Mouse (Mus musculus): ENCODE results near the gene Mapk1ip1. TPM values are rescaled to one million over a fixed set of nuclear protein-coding genes. Genes with fewer than 3 reads are reported as not detected.

Gene Mapk1ip1
- total and polyA plus RNA-seq, 3 experiments = 6.3 to 28.1 (median 6.5) TPM

GRCm38 (mm10) chr7:138824423-138824822, 21.6 kb downstream of the Mapk1ip1 start:
- TF ChIP-seq GATA1 (IDR thresholded peaks at IDR 0.05; ENCODE audit: borderline replicate concordance, low read length) (no peak), CTCF (IDR thresholded peaks at IDR 0.05; ENCODE audit: low read depth, low read length) (no peak), TAL1 (conservative IDR thresholded peaks at IDR 0.05; ENCODE audit: low read depth, low read length) (no peak), POLR2AphosphoS5 (IDR thresholded peaks at IDR 0.05; ENCODE audit: insufficient replicate concordance, low read depth, low read length) (no peak), GATA2 (IDR thresholded peaks at IDR 0.05; ENCODE audit: borderline replicate concordance, low read depth, low read length) (no peak)
- Histone ChIP-seq H3K4me1 (ENCODE audit: insufficient read depth, low read depth, low read length) (no peaks in the 10 kb centered on the region), H3K27me3 (ENCODE audit: insufficient read depth, low read length) (no peaks in the 10 kb centered on the region), H3K36me3 (replicated peaks) (no peaks in the 10 kb centered on the region), H3K9me3 (replicated peaks) (peaks cover 18% of the 10 kb centered on the region), H3K4me3 (ENCODE audit: low read depth, low read length) (no peak overlapping the region)
- no peak for ATAC-seq (ENCODE audit: extremely low read depth, insufficient number of reproducible peaks, low FRiP score, poor library complexity, severe bottlenecking)
- no peak for DNase-seq (ENCODE audit: low spot score)

DNA sequence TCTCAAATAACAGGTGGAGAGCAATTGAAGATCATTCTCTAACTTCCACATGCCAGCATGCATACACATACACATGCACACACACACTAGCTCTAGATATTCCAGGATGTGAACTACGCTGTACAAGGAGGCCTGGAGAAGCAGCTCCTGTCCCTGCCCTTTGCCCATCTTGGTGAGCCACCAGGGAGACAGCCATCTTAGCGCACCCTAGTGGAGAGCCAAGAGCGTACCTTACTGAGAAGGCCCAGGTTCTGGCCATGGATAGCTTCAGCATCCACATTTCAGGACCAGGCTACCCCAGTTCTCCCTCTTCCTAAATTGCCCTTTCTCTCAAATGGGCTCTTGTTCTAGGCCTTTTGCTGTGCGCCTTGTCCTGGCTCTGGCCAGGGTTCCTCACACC, 27.8 kb downstream of the Mapk1ip1 start:
- ATAC-seq (ENCODE audit: extremely low read depth, insufficient number of reproducible peaks, low FRiP score, poor library complexity, severe bottlenecking) = no peak
- Histone ChIP-seq H3K4me3 (ENCODE audit: low read depth, low read length) (no peak overlapping the region), H3K36me3 (replicated peaks) (no peaks in the 10 kb centered on the region), H3K27me3 (ENCODE audit: insufficient read depth, low read length) (no peaks in the 10 kb centered on the region), H3K9me3 (replicated peaks) (peaks cover 32% of the 10 kb centered on the region), H3K4me1 (ENCODE audit: insufficient read depth, low read depth, low read length) (no peaks in the 10 kb centered on the region)
- TF ChIP-seq GATA1 (IDR thresholded peaks at IDR 0.05; ENCODE audit: borderline replicate concordance, low read length) (no peak), TAL1 (conservative IDR thresholded peaks at IDR 0.05; ENCODE audit: low read depth, low read length) (no peak), GATA2 (IDR thresholded peaks at IDR 0.05; ENCODE audit: borderline replicate concordance, low read depth, low read length) (no peak), POLR2AphosphoS5 (IDR thresholded peaks at IDR 0.05; ENCODE audit: insufficient replicate concordance, low read depth, low read length) (no peak), CTCF (IDR thresholded peaks at IDR 0.05; ENCODE audit: low read depth, low read length) (no peak)
- no peak for DNase-seq (ENCODE audit: low spot score)

- ATAC-seq (ENCODE audit: extremely low read depth, insufficient number of reproducible peaks, low FRiP score, poor library complexity, severe bottlenecking) (no peak), DNase-seq (ENCODE audit: low spot score) (no peak)
- H3K4me1 ChIP-seq (ENCODE audit: insufficient read depth, low read depth, low read length) = no peaks in the 10 kb centered on the region
- H3K36me3 ChIP-seq (replicated peaks) = no peaks in the 10 kb centered on the region
- no peaks in the 10 kb centered on the region for H3K27me3 ChIP-seq (ENCODE audit: insufficient read depth, low read length)
- no peak overlapping the region for H3K4me3 ChIP-seq (ENCODE audit: low read depth, low read length)
- H3K9me3 ChIP-seq (replicated peaks) = peaks cover 32% of the 10 kb centered on the region
- TF ChIP-seq POLR2AphosphoS5 (IDR thresholded peaks at IDR 0.05; ENCODE audit: insufficient replicate concordance, low read depth, low read length) = no peak
- TF ChIP-seq GATA1 (IDR thresholded peaks at IDR 0.05; ENCODE audit: borderline replicate concordance, low read length) = no peak
- no peak for TF ChIP-seq CTCF (IDR thresholded peaks at IDR 0.05; ENCODE audit: low read depth, low read length)
- no peak for TF ChIP-seq TAL1 (conservative IDR thresholded peaks at IDR 0.05; ENCODE audit: low read depth, low read length)
- no peak for TF ChIP-seq GATA2 (IDR thresholded peaks at IDR 0.05; ENCODE audit: borderline replicate concordance, low read depth, low read length)
Observed at GRCm38 (mm10) chr7:138813213-138813875, 32.7 kb downstream of the Mapk1ip1 start.

- Histone ChIP-seq H3K9me3 (replicated peaks) (peaks cover 25% of the 10 kb centered on the region), H3K36me3 (replicated peaks) (no peaks in the 10 kb centered on the region), H3K4me3 (ENCODE audit: low read depth, low read length) (no peak overlapping the region), H3K27me3 (ENCODE audit: insufficient read depth, low read length) (no peaks in the 10 kb centered on the region), H3K4me1 (ENCODE audit: insufficient read depth, low read depth, low read length) (no peaks in the 10 kb centered on the region)
- no peak for TF ChIP-seq GATA1 (IDR thresholded peaks at IDR 0.05; ENCODE audit: borderline replicate concordance, low read length)
- TF ChIP-seq POLR2AphosphoS5 (IDR thresholded peaks at IDR 0.05; ENCODE audit: insufficient replicate concordance, low read depth, low read length) = no peak
- TF ChIP-seq TAL1 (conservative IDR thresholded peaks at IDR 0.05; ENCODE audit: low read depth, low read length) = no peak
- no peak for TF ChIP-seq CTCF (IDR thresholded peaks at IDR 0.05; ENCODE audit: low read depth, low read length)
- TF ChIP-seq GATA2 (IDR thresholded peaks at IDR 0.05; ENCODE audit: borderline replicate concordance, low read depth, low read length) = no peak
- no peak for DNase-seq (ENCODE audit: low spot score)
- ATAC-seq (ENCODE audit: extremely low read depth, insufficient number of reproducible peaks, low FRiP score, poor library complexity, severe bottlenecking) = no peak
Observed at GRCm38 (mm10) chr7:138807146-138807545, 38.9 kb downstream of the Mapk1ip1 start.

DNA sequence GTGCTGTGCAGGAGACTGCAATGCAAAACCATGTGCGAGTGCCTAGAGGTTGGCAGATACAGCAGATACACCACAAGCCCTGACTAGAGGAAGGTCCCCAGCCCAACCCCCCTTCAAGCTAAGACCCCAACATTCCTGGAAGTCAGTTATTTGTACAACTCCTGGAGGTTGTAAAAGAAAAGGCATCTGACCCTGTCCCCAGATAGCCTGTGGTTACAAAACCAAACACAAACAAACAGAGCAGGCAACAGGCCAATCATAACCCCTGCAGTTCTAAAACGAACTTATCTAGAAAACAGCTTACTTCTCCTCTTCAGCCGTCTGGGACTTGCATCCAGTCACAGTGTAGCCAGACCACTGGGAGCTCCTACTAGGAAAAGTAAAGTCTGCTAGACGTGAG, 42.7 kb downstream of the Mapk1ip1 start:
- ATAC-seq (ENCODE audit: extremely low read depth, insufficient number of reproducible peaks, low FRiP score, poor library complexity, severe bottlenecking) (no peak), DNase-seq (ENCODE audit: low spot score) (no peak)
- no peak for TF ChIP-seq TAL1 (conservative IDR thresholded peaks at IDR 0.05; ENCODE audit: low read depth, low read length)
- no peak for TF ChIP-seq POLR2AphosphoS5 (IDR thresholded peaks at IDR 0.05; ENCODE audit: insufficient replicate concordance, low read depth, low read length)
- no peak for TF ChIP-seq GATA1 (IDR thresholded peaks at IDR 0.05; ENCODE audit: borderline replicate concordance, low read length)
- TF ChIP-seq CTCF (IDR thresholded peaks at IDR 0.05; ENCODE audit: low read depth, low read length) = no peak
- no peak for TF ChIP-seq GATA2 (IDR thresholded peaks at IDR 0.05; ENCODE audit: borderline replicate concordance, low read depth, low read length)
- Histone ChIP-seq H3K36me3 (replicated peaks) (no peaks in the 10 kb centered on the region), H3K4me1 (ENCODE audit: insufficient read depth, low read depth, low read length) (no peaks in the 10 kb centered on the region), H3K9me3 (replicated peaks) (peaks cover 30% of the 10 kb centered on the region), H3K4me3 (ENCODE audit: low read depth, low read length) (no peak overlapping the region), H3K27me3 (ENCODE audit: insufficient read depth, low read length) (no peaks in the 10 kb centered on the region)

- Histone ChIP-seq H3K4me1 (ENCODE audit: insufficient read depth, low read depth, low read length) (no peaks in the 10 kb centered on the region), H3K27me3 (ENCODE audit: insufficient read depth, low read length) (no peaks in the 10 kb centered on the region), H3K4me3 (ENCODE audit: low read depth, low read length) (no peak overlapping the region), H3K36me3 (replicated peaks) (no peaks in the 10 kb centered on the region), H3K9me3 (replicated peaks) (peaks cover 27% of the 10 kb centered on the region)
- DNase-seq (ENCODE audit: low spot score) (no peak), ATAC-seq (ENCODE audit: extremely low read depth, insufficient number of reproducible peaks, low FRiP score, poor library complexity, severe bottlenecking) (no peak)
- TF ChIP-seq POLR2AphosphoS5 (IDR thresholded peaks at IDR 0.05; ENCODE audit: insufficient replicate concordance, low read depth, low read length) = no peak
- TF ChIP-seq GATA1 (IDR thresholded peaks at IDR 0.05; ENCODE audit: borderline replicate concordance, low read length) = no peak
- no peak for TF ChIP-seq TAL1 (conservative IDR thresholded peaks at IDR 0.05; ENCODE audit: low read depth, low read length)
- no peak for TF ChIP-seq GATA2 (IDR thresholded peaks at IDR 0.05; ENCODE audit: borderline replicate concordance, low read depth, low read length)
- TF ChIP-seq CTCF (IDR thresholded peaks at IDR 0.05; ENCODE audit: low read depth, low read length) = no peak
Observed at GRCm38 (mm10) chr7:138788109-138788508, 58.0 kb downstream of the Mapk1ip1 start.

Other genes starting within 250 kb of the Mapk1ip1 start
- 27.5 and 29.9 TPM in 2 replicates for gene Ppp2r2d, start 194 bp downstream of the Mapk1ip1 start, total RNA-seq (2014; fragmentation: Nextera tagmentation)
- 35.1 and 38.4 TPM in 2 replicates for gene Ppp2r2d, start 194 bp downstream of the Mapk1ip1 start, total RNA-seq (2017)
- 14.9 and 17.4 TPM in 2 replicates for gene Ppp2r2d, start 194 bp downstream of the Mapk1ip1 start, polyA plus RNA-seq (2012)
- 275 and 332 TPM in 2 replicates for gene Bnip3, start 63.2 kb upstream of the Mapk1ip1 start, total RNA-seq (2014; fragmentation: Nextera tagmentation)
- 392 and 430 TPM in 2 replicates for gene Bnip3, start 63.2 kb upstream of the Mapk1ip1 start, total RNA-seq (2017)
- 128 and 131 TPM in 2 replicates for gene Bnip3, start 63.2 kb upstream of the Mapk1ip1 start, polyA plus RNA-seq (2012)
- not detected in 2 replicates for gene Jakmip3, start 94.5 kb upstream of the Mapk1ip1 start, total RNA-seq (2014; fragmentation: Nextera tagmentation)
- 0.11 and 0.12 TPM in 2 replicates for gene Jakmip3, start 94.5 kb upstream of the Mapk1ip1 start, total RNA-seq (2017)
- gene Jakmip3, start 94.5 kb upstream of the Mapk1ip1 start, polyA plus RNA-seq (2012) = not detected in 2 replicates
- not detected in 2 replicates for gene Dpysl4, start 239.7 kb upstream of the Mapk1ip1 start, total RNA-seq (2014; fragmentation: Nextera tagmentation)
- gene Dpysl4, start 239.7 kb upstream of the Mapk1ip1 start, total RNA-seq (2017) = 0.05 TPM in 1 of 2 replicates, not detected in the other
- gene Dpysl4, start 239.7 kb upstream of the Mapk1ip1 start, polyA plus RNA-seq (2012) = not detected in 2 replicates